Mouse (Mus musculus) C2C12 (cell line): ENCODE results near the gene Ripk3.

ENCODE experiments used
- CEBPB ChIP-seq: IDR thresholded peaks from one replicate; pipeline ENCODE4 v1.6.1; 2011; ENCODE audit warnings: low read depth, mild to moderate bottlenecking, control low read depth, moderate library complexity
- CTCF ChIP-seq: IDR thresholded peaks from one replicate; pipeline ENCODE4 v1.5.1; 2011; ENCODE audit not compliant: control insufficient read depth, insufficient read depth, insufficient read length
- FOSL1 ChIP-seq: IDR thresholded peaks from one replicate; pipeline ENCODE4 v1.8.0; 2011; ENCODE audit warnings: mild to moderate bottlenecking, low read length; ENCODE audit not compliant: poor library complexity, insufficient read depth, severe bottlenecking
- MAX ChIP-seq: IDR thresholded peaks from one replicate; pipeline ENCODE4 v1.6.1; 2011; ENCODE audit warnings: mild to moderate bottlenecking, control low read depth
- MYOD1 ChIP-seq: IDR thresholded peaks from one replicate; pipeline ENCODE4 v1.6.1; 2011; ENCODE audit warnings: low read depth; ENCODE audit not compliant: control insufficient read depth, insufficient read length
- MYOG ChIP-seq: IDR thresholded peaks from one replicate; pipeline ENCODE4 v1.6.1; 2011; ENCODE audit not compliant: control insufficient read depth, insufficient read length; ENCODE audit errors: extremely low read depth
- USF1 ChIP-seq: IDR thresholded peaks from one replicate; pipeline ENCODE4 v1.6.1; 2011; ENCODE audit warnings: low read depth, mild to moderate bottlenecking, control low read depth, moderate library complexity

GRCm38 (mm10) chr14:55824001-55824480, 35.4 kb upstream of the Ripk3 start:
- TF ChIP-seq CTCF (no peak), USF1 (no peak), MYOD1 (no peak), MAX (no peak), MYOG (no peak), FOSL1 (no peak), CEBPB (no peak)
